Mouse (Mus musculus) mouse embryonic stem cell (cell line): ENCODE measurements around the gene Dab1.

Source experiments
- in situ Hi-C, 2 experiments: fragments of 300-500 bp; cut with MboI; formaldehyde crosslinking; loops; 1 replicate in 1 of 2; 3 replicates in 1 of 2; pipeline ENCODE4 v1.14.3; 2019 to 2020; ENCODE audit warnings: low sequenced_read_pairs in 2 of 2, low pct_unique_long_range_greater_than_20kb in 1 of 2, mixed read lengths in 1 of 2; ENCODE audit not compliant: unreplicated experiment in 1 of 2

Gene Dab1

GRCm38 (mm10) chr4:104153637-104154036, 534.5 kb downstream of the Dab1 start:
- in situ Hi-C loops = no loop called here

- in situ Hi-C loops = no loop called here
Observed at GRCm38 (mm10) chr4:104178067-104178466, 558.9 kb downstream of the Dab1 start.

- in situ Hi-C loops = no loop called here
Observed at GRCm38 (mm10) chr4:104186311-104186710, 567.2 kb downstream of the Dab1 start.

DNA sequence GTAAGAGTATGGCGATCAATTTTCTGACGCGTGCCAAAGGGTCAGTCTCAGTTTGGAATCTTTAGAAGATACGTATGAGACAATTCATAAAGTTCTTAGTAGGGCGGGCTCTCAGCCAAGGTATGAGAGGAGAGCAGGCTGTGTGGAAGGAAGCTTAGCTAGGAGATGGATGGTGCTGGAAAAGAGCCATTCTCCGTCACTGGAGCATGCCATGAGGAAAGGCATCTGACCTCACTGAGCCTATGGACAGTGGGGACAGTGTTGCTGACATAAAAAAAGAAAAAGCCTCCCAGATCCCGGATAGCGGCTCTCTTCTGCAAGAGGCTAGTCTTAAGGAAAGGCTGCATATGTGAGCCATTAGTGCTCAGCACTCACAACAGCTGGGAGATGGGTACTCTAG, 579.5 kb downstream of the Dab1 start:
- in situ Hi-C loops = no loop called here

DNA sequence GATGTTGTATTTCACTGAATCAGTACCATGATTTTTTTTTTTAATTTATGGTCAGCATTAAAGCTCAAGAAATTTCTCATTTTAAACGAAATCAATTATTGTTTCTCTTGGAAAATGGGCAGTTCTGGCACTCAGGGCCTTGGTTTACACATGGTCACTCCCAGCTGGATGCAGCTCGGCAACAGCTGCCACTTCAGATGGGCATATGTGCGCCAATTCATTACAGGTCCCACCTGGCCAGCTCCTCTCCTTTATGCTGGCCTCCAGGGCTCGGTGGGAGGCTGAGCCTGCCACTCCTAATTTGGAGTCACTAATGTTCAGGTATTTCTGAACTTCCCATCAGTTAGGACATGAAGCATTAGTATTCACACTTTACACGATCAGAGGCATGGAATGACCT, 582.5 kb downstream of the Dab1 start:
- in situ Hi-C loops = no loop called here

DNA sequence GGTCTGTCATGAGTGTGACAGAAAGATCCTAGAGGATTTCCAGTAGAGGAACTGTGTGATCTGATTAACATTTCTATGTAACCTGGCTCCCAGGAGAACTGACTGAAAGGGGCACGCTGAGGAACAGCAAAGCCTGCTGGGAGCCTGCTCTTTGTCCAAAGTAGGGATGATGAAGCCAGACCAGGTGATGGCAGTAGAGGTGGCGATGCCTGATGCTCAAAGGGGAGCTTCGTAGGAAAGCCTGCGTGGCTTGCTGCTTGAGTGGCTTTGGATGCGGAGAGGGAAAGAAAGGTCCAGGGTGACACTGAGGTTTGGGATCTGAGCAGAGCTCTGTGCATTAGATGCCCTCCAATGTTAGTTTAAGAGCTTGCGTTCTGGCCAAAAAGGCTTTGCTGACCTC, 584.9 kb downstream of the Dab1 start:
- in situ Hi-C loops = no loop called here

DNA sequence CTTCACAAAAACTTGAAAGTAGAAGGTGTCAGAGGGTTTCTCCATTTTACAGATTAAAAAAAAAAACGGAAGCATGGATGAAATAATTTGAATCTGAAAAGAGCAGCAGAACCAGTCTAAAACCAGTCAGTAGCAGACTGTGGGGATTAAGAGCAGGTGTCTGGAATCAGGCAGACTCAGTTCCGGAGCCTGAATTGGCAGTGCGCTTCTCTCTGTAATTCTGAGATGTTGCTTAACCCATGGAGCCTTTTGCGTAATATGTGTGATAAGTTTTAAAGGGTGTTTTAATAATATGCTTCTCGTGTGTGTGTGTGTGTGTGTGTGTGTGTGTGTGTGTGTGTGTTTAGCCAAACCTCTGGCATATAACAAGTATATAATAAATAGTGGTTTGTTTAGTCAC, 587.5 kb downstream of the Dab1 start:
- in situ Hi-C loops = no loop called here

DNA sequence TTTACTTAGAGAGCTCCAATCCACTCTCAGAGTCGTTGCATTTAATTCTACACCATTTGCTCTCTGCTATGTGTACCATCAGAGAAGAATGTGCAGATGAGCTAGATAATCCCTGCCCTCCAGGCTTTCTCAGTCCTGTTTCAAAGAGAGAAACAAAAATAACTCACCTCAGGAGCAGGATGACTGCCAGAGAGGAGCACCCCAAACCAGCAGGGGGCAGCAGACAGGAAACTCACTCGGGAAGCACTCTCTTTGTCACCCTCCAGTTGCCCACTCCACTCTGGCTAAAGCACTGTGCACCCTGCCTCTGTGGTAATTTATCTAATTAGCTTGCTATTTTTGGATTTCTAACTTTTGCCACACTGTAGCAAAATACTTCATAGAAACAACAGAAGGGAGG, 589.9 kb downstream of the Dab1 start:
- in situ Hi-C loops = no loop called here

GRCm38 (mm10) chr4:104210796-104211195, 591.6 kb downstream of the Dab1 start:
- in situ Hi-C loops = no loop called here

DNA sequence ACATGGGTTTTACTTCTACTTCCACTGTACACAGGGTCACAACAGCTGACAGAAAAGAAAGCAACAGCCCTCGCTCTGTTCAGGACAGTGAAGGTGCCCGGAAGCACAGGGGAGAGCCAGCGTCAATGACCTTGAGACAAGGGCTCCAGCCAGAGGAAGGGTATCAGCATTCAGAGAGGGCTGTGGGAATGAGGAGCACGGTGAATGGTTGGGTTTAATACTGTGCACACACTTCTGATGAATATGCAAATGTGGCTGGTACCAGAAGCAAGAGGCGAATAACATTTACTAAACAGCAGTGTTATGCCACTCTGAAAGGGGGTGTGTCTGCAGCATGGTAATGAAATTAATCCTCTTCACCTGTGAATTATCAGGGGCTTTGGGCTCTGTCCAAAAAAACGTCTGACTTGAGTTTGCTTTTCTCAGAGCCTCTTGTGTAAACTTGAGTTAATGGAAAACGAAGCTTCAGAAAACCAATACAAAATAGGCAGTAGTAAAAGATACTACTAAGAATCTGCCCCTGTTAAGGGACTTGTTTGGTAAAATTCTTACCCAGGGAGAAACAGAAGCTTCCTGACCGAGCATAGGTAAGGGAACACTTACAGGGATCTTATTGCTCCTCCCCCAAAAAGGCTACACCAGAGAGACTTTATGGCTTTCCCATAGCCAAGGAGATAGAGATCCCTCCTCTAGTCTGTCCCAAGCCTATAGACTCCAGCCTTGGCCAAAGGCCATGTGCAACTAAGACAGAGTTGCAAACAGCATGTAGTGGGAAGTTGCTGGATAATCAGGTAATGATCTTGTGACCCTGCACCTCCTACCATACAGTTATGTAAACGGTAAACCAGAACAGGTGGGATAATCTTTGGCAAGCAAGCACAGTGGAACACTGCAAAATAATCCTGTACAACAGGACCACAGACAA, 592.6 kb downstream of the Dab1 start:
- in situ Hi-C loops = no loop called here

GRCm38 (mm10) chr4:104214724-104215123, 595.6 kb downstream of the Dab1 start:
- in situ Hi-C loops = no loop called here

DNA sequence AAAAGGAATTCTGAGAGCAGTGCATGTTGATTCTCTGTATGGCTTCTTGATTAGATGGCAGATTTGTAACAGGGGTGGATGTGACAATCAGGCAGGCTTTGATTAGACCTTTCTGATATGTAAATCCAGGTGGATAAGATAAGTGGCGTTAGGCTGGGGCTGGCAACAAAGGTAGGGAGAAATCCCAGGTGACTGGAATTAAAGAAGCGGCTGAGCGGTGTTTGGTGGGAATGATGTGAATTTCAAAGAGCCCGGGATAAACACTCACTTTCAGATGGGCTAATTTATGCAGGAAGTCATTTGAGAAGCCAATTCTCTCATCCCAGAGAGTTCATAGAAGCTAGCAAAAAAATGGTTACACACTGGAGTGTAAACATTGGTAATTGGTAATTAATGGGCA, 598.2 kb downstream of the Dab1 start:
- in situ Hi-C loops = no loop called here

DNA sequence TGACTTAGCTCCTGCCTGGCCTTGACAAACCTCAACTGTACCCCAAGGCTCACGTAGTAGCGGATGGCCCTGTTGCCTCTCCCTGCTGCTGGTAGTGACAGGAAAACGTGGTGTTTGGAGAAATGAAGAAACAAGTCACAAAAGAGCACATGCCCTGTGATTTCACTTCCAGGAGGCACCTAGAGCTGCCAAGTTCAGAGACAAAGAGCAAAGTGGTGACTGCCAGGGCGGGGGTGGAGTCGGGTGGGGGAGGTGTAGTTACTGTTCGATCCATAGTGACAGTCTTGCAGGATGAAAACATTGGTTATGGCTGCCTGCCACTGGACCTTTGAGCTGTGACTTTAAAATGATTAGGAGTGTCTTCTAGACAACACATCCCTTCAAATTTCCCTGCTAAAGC, 599.6 kb downstream of the Dab1 start:
- in situ Hi-C loops = no loop called here

DNA sequence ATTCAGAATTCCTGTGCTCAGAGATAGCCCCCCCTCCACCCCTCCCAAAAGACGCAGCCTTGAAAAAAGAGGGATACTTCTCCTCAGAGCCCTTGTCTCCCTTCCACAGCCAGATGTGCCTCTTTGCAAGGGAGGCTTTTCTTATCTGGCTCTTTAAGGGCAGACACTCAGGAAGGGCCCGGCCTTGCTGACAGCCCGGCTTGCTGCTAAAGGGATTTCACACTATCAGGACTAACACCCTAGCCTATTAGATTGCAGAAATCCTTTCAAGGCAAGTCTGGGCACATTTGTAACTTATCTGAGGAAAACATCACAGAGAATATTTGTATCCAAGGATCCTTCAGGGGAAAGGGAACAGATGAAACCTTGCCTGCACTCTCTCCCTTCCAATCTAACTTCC, 600.9 kb downstream of the Dab1 start:
- in situ Hi-C loops = no loop called here

DNA sequence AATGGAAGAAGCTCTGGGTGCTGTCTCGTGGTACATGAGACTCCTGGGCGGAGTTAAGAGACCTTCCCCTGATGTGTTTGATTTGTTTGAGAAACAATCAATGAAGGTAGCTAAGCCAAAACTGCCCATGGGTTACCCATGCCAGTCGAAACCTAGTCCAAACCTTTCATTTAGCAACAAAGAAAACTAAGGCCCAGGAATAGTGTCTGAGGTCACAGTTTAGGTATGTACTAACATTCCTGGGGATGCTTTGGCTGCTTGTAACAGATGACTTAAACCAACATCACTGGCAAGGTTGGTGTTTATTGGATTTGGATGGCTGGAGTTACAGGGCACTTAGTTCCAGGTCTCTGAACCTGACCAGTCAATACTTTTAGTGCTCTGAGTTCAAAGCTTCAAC, 610.1 kb downstream of the Dab1 start:
- in situ Hi-C loops = no loop called here

DNA sequence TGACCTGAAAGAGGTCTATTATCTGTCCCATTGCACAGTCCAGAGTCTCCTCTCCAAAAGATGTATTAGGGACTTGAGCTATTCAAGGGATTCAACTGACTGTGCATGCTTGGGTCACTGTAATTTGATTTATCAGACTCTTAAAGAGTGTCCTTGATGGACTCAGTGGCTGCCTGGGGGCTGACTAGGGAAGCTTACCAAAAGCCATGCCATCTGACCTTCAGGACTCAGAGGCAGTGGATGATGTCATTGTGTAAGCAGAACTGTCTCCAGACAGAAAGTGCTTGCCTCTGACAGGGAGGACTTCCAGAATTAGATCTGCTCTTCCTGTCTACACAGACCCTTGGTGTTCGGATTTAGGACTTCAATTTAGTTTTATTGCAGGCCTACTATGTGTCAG, 627.3 kb downstream of the Dab1 start:
- in situ Hi-C loops = no loop called here

DNA sequence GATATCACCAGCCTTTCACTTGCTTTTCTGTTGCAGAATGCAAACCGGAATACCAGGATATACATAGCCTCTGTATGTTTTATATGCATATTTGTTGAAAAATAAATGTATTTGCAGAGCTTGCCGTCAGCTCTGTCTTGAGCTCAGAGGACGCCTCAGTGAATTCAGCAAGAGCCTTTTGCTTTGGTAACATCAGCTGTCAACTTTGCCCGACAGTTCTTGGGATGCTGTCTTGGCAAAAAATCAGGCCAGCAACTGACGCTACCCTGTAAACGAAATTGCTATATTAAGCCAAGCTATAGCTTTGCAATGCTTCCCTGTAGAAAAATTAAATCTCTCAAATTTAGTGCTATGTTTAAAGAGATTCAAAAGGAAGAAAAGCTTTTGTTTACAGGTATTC, 630.3 kb downstream of the Dab1 start:
- in situ Hi-C loops = no loop called here

DNA sequence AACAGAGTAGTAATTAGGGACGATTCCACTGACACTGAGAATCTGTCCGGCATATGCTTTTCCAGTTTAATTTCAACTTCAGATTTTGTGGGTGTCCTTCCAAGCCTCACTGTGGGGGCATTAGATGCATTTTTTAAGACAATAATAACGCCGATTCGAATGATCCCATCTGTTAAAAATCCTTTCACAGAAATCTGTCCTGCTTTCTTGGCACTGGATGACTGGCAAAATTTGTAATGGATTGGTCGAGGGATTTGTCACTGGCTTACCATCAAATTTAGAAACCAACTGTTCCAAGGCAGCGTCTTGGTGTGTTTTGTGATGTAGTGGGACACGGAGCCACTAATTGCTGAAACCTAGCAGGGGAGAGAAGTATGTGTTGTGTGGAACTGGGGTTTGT, 638.6 kb downstream of the Dab1 start:
- in situ Hi-C loops = no loop called here

DNA sequence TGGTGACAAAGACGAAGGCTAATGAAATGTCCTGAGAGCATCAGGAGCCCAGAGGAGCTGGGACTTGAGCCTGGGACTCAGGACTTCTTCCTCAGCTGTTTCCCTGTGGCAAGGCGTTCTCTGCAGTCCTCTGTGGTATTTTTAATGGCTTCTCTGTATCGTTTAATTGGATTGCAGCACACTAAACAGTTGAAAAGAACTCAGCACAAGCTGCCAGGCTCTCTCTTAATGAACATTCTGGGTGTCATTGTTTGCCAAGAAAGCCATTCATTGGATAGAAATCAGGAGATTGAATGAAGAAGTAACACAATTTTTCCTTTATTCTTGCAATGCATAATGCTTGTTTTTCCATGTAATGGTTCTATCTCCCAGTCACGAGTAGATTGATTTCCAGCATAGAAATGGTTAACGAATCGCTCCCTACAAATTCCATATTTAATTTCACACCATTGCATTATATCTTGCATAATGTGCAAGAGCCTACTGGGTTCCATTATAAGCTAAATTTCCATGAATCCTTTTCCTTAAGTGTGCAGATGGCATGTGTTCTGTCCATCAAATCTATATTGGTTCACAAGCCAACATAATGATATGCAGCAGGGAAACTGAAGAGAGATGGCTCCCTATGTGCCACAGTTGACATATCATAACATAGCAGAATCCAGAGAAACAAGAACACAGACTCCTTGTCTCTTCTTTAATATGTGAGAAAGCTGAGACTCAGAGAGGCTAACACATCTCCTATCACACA, 650.4 kb downstream of the Dab1 start:
- in situ Hi-C loops = no loop called here

GRCm38 (mm10) chr4:104270173-104270557, 651.0 kb downstream of the Dab1 start:
- in situ Hi-C loops = no loop called here
